Mouse (Mus musculus) kidney, adult 2 months (tissue): ENCODE measurements at regions not wholly inside any gene's neighbourhood (a gene's known extent, or its start where the extent isn't known, plus 50 kb on each side); places are given as distances from the start of the nearest gene placed in this dataset.

Experiments used
- CTCF ChIP-seq: fragments of 200-500 bp; conservative IDR thresholded peaks from 2 replicates; pipeline ENCODE4 v1.5.1; 2011; ENCODE audit warnings: low read depth, mild to moderate bottlenecking, control low read depth, low read length, moderate library complexity, mixed read lengths; ENCODE audit not compliant: insufficient read depth, insufficient read length
- POLR2A ChIP-seq: fragments of 200-500 bp; IDR thresholded peaks from one replicate; pipeline ENCODE4 v1.6.1; 2011; ENCODE audit warnings: low read depth, low read length, control low read depth

- TF ChIP-seq CTCF: no peak
- no peak for TF ChIP-seq POLR2A
These were observed 56.9 kb upstream of the Ldoc1 start for GRCm38 (mm10) chrX:61652377-61652776.
